Mouse (Mus musculus) neural tube, embryonic 15.5 days (tissue): ENCODE results near the gene Mycl. TPM values are rescaled to one million over a fixed set of nuclear protein-coding genes. Genes with fewer than 3 reads are reported as not detected.
"Not testable (repeated sequence)": the region's sequence is repeated elsewhere in the genome, so short reads cannot be mapped to it uniquely, and the experiment has no call there.

Source experiments
- ATAC-seq: fragments of 200-750 bp; cut with Nextera tagmentation; 2 replicates; pipeline ENCODE4 v1.8.0; 2017; ENCODE audit warnings: mild to moderate bottlenecking, moderate TSS enrichment, moderate library complexity; ENCODE audit not compliant: low FRiP score
- H3K27ac ChIP-seq: fragments of 300-500 bp; sonication (generic); replicated peaks from 2 replicates; pipeline ENCODE4 v1.5.1; 2015; ENCODE audit warnings: mild to moderate bottlenecking, inconsistent platforms
- H3K27me3 ChIP-seq: fragments of 300-500 bp; sonication (generic); replicated peaks from 2 replicates; pipeline ENCODE4 v1.6.1; 2015; ENCODE audit warnings: inconsistent platforms
- H3K36me3 ChIP-seq: fragments of 300-500 bp; sonication (generic); 2 replicates; pipeline ENCODE4 v1.6.1; 2015; ENCODE audit warnings: inconsistent platforms
- H3K4me1 ChIP-seq: fragments of 300-500 bp; sonication (generic); 2 replicates; pipeline ENCODE4 v1.6.1; 2015; ENCODE audit warnings: inconsistent platforms
- H3K4me2 ChIP-seq: fragments of 300-500 bp; sonication (generic); 2 replicates; pipeline ENCODE4 v1.6.1; 2015; ENCODE audit warnings: inconsistent platforms, mild to moderate bottlenecking, moderate library complexity
- H3K4me3 ChIP-seq: fragments of 300-500 bp; sonication (generic); replicated peaks from 2 replicates; pipeline ENCODE4 v1.5.1; 2015; ENCODE audit warnings: mild to moderate bottlenecking, inconsistent platforms
- H3K9ac ChIP-seq: fragments of 300-500 bp; sonication (generic); replicated peaks from 2 replicates; pipeline ENCODE4 v1.6.1; 2015; ENCODE audit warnings: mild to moderate bottlenecking, inconsistent platforms
- H3K9me3 ChIP-seq: fragments of 300-500 bp; sonication (generic); replicated peaks from 2 replicates; pipeline ENCODE4 v1.6.1; 2016; ENCODE audit warnings: inconsistent platforms
- WGBS: fragments of 180-500 bp; shearing (Covaris S2); methylation state at CpG from one replicate; pipeline ENCODE4 v1.1.7; 2015; ENCODE audit warnings: mixed read lengths; 5-methylcytosine and 5-hydroxymethylcytosine counted together
- polyA plus RNA-seq: library from polyadenylated mRNA; unstranded; fragments of >200 nt; fragmentation: Nextera tagmentation; extraction: Ambion mirVana; gene quantifications from 2 replicates; pipeline ENCODE4 v1.2.1, GENCODE M21; 2015

The Mycl gene
- polyA plus RNA-seq, 1 experiment from 2014 or later = 52.3 TPM

DNA sequence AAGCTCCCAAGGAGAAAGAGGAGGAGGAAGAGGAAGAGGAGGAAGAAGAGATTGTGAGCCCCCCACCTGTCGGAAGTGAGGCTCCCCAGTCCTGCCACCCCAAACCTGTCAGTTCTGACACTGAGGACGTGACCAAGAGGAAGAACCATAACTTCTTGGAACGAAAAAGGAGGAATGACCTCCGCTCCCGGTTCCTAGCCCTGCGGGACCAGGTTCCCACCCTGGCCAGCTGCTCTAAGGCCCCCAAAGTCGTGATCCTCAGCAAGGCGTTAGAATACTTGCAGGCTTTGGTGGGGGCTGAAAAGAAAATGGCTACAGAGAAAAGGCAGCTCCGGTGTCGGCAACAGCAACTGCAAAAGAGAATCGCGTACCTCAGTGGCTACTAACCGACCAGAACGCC is 4.7 kb downstream of the Mycl start:
- Histone ChIP-seq H3K9me3 (no peaks in the 10 kb centered on the region), H3K27me3 (no peaks in the 10 kb centered on the region), H3K4me1 (peaks cover 51% of the 10 kb centered on the region), H3K4me3 (peak overlapping the region; percentile 69), H3K27ac (peak overlapping the region; percentile 86; the same call in 1 of the 2 replicates), H3K9ac (peak overlapping the region; percentile 54; the same call in 1 of the 2 replicates), H3K4me2 (peak overlapping the region; percentile 87), H3K36me3 (peaks cover 19% of the 10 kb centered on the region)
- 27% methylated on average over 14 of the region's 14 CpGs for WGBS
- no peak for ATAC-seq

DNA sequence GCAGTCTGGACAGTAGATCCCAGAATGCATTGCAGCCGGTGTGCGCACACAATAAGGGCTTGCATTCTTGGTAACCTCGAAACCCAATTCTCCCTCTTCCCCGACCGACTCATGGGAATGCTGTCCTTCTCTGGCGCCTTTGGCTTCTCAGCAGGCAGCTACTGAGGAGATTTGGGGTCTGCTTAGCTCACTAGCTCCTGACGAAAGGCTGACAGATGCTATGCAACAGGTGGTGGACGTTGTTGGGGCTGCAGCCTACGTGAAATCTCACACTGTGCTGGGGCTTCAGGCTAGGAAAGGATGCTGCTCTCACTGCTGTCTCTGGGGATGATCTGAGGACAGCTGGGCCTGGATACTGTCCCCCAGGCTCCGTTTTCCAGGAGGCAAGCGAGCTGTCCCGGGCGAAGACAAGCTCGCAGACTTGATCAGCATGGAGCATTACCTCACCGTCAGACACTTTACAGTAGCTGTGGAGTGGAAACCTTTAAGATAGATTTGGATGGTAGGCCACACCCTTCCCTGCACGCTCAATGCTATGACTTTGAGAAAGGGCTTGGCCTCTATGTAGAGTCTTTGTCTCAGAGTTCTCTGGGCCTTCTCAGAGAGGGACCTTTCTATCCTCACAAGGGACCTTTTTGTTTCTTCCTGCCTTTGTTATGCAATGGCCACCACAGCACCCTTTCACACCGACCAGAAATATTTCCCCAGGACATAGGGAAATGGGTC is 5.3 kb downstream of the Mycl start:
- H3K27ac ChIP-seq = no peak overlapping the region
- WGBS = 21% methylated on average over 17 of the region's 17 CpGs
- no peaks in the 10 kb centered on the region for H3K9me3 ChIP-seq
- peaks cover 19% of the 10 kb centered on the region for H3K36me3 ChIP-seq
- no peak for ATAC-seq
- H3K4me3 ChIP-seq = 0 out of 2 replicates have a peak overlapping the region, but pooled peaks have one; percentile 69
- H3K9ac ChIP-seq = no peak overlapping the region; the same call in 1 of the 2 replicates
- peak overlapping the region; percentile 87 for H3K4me2 ChIP-seq
- peaks cover 51% of the 10 kb centered on the region for H3K4me1 ChIP-seq
- H3K27me3 ChIP-seq = no peaks in the 10 kb centered on the region

DNA sequence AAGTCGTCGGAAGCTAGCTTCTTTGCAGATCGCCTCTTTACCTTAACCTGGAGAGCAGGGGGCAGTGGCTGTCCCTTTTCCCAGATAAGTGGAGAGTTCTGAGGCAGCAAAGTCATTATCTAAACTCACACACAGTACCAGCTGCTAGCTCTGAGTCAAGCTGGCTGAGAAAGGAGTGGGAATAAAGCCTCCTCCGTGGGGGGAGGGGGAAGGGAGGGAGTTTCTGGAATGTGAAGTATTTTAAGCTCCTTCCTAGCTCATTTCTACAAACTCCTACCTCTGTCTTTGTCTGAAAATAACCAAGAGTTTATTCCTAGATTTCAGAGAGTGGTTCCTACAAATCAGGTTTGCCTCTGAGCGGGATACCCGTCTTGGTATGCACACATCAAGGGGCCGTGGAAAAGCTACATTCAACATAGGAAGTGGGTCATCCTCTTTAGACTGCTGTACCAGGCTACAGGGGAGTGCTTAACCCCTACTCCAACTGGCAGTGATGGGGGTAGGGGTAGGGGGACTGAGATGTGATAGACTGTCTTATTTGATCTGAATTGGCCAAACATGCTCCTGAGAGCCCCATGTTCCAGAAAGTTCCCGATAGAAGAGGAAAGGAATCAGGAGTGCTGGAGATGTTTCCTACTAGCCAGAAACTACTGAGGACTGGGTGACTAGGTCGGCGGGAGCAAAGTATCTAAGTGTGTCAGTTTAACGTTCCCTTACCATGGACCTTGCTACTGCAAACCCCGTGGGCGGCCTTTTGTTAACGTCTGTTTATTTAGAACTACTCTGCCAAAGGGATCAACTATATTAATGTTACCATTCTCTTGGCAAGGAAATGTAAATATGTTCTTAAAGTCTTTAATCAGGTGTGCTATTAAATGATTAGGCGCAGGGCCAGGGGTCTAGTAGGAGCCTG is 9.9 kb downstream of the Mycl start:
- Histone ChIP-seq H3K36me3 (peaks cover 16% of the 10 kb centered on the region), H3K9me3 (no peaks in the 10 kb centered on the region), H3K4me1 (peaks cover 16% of the 10 kb centered on the region), H3K27me3 (no peaks in the 10 kb centered on the region), H3K27ac (0 out of 2 replicates have a peak overlapping the region, but pooled peaks have one; percentile 13), H3K4me3 (no peak overlapping the region), H3K4me2 (no peak overlapping the region), H3K9ac (no peak overlapping the region)
- WGBS = 53% methylated on average over 15 of the region's 15 CpGs
- no peak for ATAC-seq

DNA sequence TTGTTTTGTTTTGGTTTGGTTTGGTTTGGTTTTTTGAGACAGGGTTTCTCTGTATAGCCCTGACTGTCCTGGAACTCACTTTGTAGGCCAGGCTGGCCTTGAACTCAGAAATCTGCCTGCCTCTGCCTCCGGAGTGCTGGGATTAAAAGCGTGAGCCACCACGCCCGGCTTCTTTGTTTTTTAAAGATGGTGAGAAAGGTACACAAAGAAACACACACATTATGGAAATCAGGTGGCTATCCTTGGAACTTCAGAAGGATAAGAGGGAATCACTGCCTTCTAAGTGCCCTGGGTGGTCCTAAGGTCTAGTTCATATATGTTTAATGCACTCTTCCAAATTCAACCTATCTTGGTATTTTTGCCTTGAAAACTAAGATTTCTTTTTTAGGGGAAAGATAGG is 17.0 kb downstream of the Mycl start:
- 84% methylated on average over 4 of the region's 4 CpGs for WGBS
- ATAC-seq, H3K9ac ChIP-seq, H3K4me2 ChIP-seq, H3K36me3 ChIP-seq, H3K27me3 ChIP-seq, H3K9me3 ChIP-seq, H3K4me3 ChIP-seq: not testable (repeated sequence)
- Histone ChIP-seq H3K27ac (peak overlapping the region; percentile 97), H3K4me1 (peaks cover 43% of the 10 kb centered on the region)

DNA sequence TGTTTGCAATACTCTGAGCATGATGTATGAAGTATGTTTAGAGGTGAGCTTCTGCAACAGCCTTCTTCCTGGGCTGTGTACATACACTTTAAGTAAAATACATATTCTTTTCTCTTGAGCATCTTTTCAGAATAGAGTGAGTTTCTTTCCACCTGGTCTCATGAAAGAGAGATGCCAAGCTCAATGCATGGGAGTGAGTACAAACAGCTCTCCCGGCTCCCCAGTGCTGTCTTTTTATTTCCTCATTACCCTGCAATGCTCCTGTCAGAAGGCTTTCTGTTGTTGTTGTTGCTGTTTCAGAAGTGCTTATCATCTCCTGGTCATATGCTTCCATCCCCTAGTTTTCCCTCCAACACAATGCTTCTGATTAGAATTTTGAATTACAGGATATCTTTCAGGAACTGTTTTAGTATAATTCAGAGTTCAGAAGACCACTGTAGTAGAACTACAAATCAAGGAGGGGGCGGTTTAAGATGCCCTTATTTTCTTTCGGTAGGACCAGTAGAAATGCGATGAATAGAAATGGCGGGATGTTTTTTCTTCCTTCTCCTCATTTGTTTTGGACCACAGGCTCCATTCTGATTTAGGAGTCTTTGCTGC is 18.0 kb downstream of the Mycl start:
- Histone ChIP-seq H3K9ac (peak overlapping the region; percentile 30), H3K27ac (peak overlapping the region; percentile 97), H3K27me3 (no peaks in the 10 kb centered on the region), H3K4me1 (peaks cover 51% of the 10 kb centered on the region), H3K4me2 (peak overlapping the region; percentile 46), H3K9me3 (no peaks in the 10 kb centered on the region), H3K4me3 (no peak overlapping the region), H3K36me3 (no peaks in the 10 kb centered on the region)
- 12% methylated on average over 5 of the region's 5 CpGs for WGBS
- ATAC-seq = 0 out of 2 replicates have a peak, but pooled peaks have one; percentile 9

DNA sequence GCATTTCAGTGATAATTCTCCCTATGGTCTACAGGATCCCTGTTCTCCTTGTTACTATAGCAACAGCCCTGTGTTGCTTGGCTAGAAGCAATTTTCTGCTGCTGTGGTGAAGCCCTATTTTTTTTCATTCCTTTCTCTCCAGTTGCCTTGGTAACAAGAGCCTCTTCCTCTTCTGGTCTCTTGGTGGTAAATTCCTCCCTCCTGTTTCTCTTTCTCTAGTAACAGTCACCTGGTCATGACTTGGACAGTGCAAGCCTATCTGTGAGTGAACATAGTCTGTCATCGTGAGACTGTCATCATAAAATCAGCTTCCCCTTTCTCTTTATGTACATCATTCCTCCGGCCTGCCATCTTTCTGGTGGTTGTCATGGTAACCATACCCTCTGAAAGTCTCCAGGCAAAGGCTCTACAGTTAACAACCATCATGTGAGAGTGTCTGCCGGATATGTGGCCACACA is 18.5 kb downstream of the Mycl start:
- Histone ChIP-seq H3K9ac (no peak overlapping the region), H3K4me3 (no peak overlapping the region), H3K27me3 (no peaks in the 10 kb centered on the region), H3K36me3 (no peaks in the 10 kb centered on the region), H3K4me1 (peaks cover 57% of the 10 kb centered on the region), H3K27ac (peak overlapping the region; percentile 97), H3K9me3 (no peaks in the 10 kb centered on the region), H3K4me2 (peak overlapping the region; percentile 46)
- peak; percentile 85 for ATAC-seq
- WGBS = 7% methylated on average over 3 of the region's 3 CpGs

DNA sequence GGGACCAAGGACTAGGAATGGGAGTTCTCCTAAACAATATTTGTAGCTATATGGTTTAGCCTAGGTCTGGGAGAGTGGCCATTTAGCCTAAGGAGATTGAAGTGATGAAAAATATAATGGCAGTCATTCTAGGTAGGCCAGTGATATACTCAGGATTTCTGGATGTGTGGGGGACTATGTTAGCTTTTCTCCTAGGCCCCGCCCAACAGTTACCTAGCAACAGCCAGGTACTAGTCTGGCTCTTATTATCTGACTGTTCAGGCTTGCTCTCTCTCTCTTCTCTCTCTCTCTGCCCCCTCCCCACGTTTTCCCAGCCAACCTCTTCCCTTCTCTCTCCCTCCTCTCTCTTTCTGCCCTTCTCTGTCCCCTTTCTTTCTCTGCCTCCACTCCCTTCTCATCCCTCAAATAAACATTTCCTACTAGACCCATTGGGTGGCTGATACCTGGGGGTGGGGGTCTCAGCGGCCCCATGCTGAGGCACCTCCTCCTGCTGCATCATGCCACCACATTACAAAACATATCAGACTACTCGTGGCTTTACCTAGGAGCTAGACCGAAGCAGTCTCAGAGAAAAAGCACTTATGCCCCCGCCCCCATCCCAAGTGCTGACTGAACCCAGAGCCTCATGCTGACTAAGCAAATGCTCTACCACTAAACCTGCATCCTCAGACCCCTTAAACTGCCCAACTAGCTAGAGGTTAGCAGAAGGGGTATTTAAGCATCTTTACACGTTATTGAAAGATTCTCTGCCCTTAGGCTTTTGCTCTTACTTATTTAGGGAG is 19.2 kb downstream of the Mycl start:
- Histone ChIP-seq H3K36me3 (no peaks in the 10 kb centered on the region), H3K4me3 (no peak overlapping the region), H3K27ac (peak overlapping the region; percentile 97), H3K9ac (0 out of 2 replicates have a peak overlapping the region, but pooled peaks have one; percentile 21), H3K4me1 (peaks cover 62% of the 10 kb centered on the region), H3K4me2 (peak overlapping the region; percentile 46), H3K27me3 (no peaks in the 10 kb centered on the region), H3K9me3 (no peaks in the 10 kb centered on the region)
- 15% methylated on average over 7 of the region's 7 CpGs for WGBS
- peak; percentile 63 for ATAC-seq

DNA sequence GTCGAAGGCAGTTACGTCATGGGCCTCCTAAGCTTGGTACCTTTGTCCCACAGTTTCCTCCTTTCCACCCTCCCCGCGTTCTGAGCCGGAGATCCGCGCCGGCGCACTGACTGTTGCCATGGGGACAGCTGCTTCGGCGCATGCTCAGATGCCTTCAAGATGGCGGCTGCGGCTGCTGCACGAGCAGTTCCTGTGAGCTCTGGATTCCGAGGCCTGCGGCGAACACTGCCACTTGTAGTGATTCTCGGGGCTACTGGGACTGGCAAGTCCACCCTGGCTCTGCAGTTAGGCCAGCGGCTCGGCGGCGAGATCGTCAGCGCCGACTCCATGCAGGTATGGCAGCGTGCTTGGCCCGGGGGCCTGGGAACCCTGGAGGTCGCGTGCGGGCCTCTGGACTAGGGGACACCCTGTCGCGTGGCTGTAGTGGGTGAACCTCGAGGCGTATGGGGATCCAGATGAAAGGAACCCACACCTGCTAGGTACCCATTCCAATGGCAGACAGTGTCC is 21.1 kb downstream of the Mycl start, which contains the start of gene Trit1:
Gene Trit1, plus strand, starts transcription at position 147 of the 507 bp plus-strand sequence.
- Histone ChIP-seq H3K4me1 (peaks cover 66% of the 10 kb centered on the region), H3K4me2 (peak within 1 kb of the TSS; percentile 82), H3K36me3 (no peaks in the 10 kb centered on the region), H3K4me3 (peak within 1 kb of the TSS; percentile 82), H3K27me3 (no peaks in the 10 kb centered on the region), H3K27ac (peak within 1 kb of the TSS; percentile 97), H3K9me3 (no peaks in the 10 kb centered on the region), H3K9ac (peak within 1 kb of the TSS; percentile 85)
- ATAC-seq = peak; percentile 82
- WGBS = under 1% methylated on average over 34 of the region's 34 CpGs

DNA sequence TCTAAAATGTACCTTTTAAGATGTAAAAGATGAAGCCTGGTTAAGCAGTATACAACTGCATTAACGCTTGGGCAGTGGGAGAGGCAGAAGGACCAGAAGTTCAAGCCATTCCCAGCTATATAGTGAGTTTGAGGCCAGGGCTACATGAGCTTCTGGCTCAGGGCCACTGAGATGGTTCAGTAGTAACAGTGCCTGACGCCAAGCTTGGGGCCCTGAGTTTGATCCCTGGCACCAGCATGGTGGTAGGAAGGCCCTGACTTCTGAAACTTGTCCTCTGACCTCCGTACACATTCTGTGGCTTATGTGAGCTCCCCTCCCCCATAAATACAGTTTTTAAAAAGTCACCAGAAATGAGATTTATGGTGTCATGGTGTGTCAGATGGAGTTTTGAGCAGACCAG is 26.1 kb downstream of the Mycl start:
- H3K27me3 ChIP-seq = no peaks in the 10 kb centered on the region
- H3K4me2 ChIP-seq = no peak overlapping the region
- peaks cover 47% of the 10 kb centered on the region for H3K4me1 ChIP-seq
- no peak overlapping the region for H3K27ac ChIP-seq
- no peak overlapping the region for H3K9ac ChIP-seq
- H3K9me3 ChIP-seq = no peaks in the 10 kb centered on the region
- 93% methylated on average over 3 of the region's 3 CpGs for WGBS
- H3K4me3 ChIP-seq = no peak overlapping the region
- no peak for ATAC-seq
- H3K36me3 ChIP-seq = no peaks in the 10 kb centered on the region; the same call in 1 of the 2 replicates

DNA sequence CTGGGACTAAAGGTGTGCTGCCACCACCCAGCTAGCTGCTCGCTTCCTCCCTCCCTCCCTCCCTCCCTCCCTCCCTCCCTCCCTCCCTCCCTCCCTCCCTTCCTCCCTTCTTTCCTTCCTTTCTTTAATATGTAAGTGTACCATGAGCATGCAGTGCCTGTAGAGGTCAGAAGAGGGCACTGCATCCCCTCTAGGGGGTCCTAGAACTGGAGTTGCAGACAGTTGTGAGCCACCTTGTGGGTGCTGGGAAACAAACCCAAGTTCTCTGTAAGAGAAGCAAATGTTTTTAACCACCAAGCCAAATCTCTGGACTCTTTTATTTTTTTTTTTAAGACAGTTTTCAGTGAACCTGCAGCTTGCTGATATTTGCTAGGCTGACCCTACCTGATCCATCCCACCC is 27.4 kb downstream of the Mycl start:
- Histone ChIP-seq H3K36me3 (peaks cover 6% of the 10 kb centered on the region; the same call in 1 of the 2 replicates), H3K9ac (no peak overlapping the region), H3K4me1 (peaks cover 38% of the 10 kb centered on the region), H3K4me2 (no peak overlapping the region), H3K27me3 (no peaks in the 10 kb centered on the region), H3K9me3 (no peaks in the 10 kb centered on the region), H3K27ac (no peak overlapping the region), H3K4me3 (no peak overlapping the region)
- WGBS = 90% methylated on average over 1 of the region's 1 CpGs
- ATAC-seq = no peak
